Mouse (Mus musculus) B cell, adult 2 months (primary cell): ENCODE measurements around the gene Slc1a1.

Experiments used
- DNase-seq, 2 experiments: peaks; one replicate each; pipeline ENCODE4 v3.0.0; 2022

Slc1a1 gene

GRCm38 (mm10) chr19:28834798-28835499 lies at the start of gene Slc1a1:
TSS of gene Slc1a1 (plus strand) at chr19:28835049.
- peak; percentile 1 to 3 for DNase-seq

- no peak for DNase-seq
These were observed 44.7 kb upstream of the Slc1a1 start for GRCm38 (mm10) chr19:28790196-28790595.

DNA sequence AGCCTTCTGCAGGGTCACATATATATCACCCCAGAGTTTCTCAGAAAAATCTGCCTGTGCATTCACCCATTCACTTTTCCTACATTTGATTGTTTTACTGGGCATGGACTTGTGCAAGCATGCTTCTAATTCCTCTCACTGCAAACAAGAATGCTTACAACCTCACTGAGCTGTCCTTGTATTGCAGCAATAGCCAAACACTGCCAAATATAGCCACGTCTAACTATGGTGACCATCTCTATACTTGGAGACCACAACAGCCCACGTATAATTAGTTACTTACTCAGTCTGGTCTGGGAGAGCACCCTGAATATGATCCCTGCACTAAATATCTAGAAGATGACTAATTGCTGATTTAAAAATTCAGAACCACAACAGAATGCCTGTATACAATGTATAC lies 41.5 kb upstream of the Slc1a1 start:
- DNase-seq: no peak

DNA sequence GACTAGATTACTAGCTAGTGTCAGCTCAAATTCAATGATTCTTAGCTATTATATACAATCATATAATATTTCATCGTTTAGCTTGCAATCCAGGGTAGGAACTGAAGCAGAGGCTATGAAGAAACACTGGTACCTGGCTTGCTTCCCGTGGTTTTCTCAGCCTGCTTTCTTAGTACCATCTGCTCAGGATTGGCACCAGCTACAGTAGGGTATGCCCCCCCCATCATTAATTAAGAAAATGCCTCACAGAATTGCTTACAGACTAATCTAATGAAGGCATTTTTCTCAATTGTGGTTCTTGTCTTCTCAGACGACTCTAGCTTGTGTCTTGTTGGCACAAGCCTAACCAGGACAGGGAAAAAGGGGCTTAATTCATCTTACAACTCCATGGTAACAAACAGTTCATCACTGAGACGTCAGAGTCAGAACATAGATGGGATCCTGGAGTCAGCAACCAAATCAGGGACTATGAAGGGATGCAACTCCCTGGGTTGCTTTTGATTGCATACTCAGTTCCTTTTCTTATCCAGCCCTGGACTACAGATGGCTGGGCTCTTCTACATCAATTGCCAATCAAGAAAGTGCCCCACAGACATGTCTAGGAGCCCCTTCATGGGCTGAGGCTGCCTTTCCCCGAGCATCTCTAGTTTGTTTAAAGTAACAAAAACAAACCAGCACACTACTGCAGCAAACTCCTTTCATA lies 38.6 kb upstream of the Slc1a1 start:
- no peak for DNase-seq

GRCm38 (mm10) chr19:28796966-28797365 lies 37.9 kb upstream of the Slc1a1 start:
- no peak for DNase-seq

DNA sequence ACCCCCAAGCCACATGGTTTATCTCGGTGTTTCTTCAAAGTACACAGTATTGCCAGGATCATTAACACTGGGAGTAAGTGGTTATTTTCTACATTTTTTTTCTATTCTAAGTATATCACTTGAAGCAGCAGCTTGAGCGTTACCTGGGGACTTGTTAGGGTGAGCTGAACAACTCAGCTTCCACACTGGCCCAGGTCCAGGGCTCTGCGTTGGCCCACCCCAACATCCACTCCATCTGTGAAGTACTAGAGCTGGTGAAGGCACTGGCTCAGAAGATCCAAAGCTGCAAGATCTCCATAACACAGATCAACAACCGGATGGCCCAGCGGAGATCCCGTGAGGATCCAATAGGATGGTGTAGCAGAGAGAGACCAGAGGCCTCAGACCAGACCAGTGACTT lies 37.2 kb upstream of the Slc1a1 start:
- DNase-seq: no peak

- DNase-seq: no peak
These were observed 34.4 kb upstream of the Slc1a1 start for GRCm38 (mm10) chr19:28800448-28800847.

GRCm38 (mm10) chr19:28806276-28806675 lies 28.6 kb upstream of the Slc1a1 start:
- no peak for DNase-seq

- DNase-seq: no peak
These were observed 27.9 kb upstream of the Slc1a1 start for GRCm38 (mm10) chr19:28806821-28807496.

DNA sequence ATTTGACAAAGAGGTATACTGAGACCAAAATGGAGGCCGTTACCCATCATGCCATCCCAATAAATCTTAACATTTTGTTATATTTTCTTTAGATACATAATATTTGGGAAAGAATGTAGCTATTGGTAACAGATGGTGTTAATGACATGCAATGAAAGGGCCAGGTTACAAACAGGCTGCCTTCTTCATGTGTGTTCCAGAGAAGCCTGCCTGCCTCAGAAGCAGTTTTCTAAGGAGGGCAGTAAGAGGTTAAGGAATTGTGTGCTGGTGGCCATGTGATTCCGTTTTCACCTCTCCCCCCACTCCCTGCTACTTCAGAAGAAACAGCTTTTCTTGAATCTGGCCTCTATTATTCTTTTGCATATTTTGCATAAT lies 27.4 kb upstream of the Slc1a1 start:
- no peak for DNase-seq

DNA sequence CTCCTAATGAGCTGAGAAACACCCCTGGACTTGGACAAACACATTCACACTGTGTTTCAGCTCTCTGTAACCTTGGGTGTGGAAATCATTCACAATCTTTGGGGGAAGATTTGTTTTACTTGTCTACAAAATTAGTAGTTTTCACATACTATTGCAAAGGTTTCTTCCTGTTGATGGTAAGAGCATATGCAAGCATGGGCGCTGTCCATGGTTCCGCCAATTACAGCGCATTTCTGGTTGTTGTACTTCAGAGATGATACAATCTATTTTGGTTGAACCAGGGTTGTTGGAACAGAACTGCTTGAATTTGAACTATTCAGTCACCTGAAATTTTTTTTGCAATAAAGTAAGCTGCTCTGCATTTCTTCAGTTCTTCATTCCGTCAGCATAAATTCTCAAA lies 16.6 kb upstream of the Slc1a1 start:
- no peak for DNase-seq

DNA sequence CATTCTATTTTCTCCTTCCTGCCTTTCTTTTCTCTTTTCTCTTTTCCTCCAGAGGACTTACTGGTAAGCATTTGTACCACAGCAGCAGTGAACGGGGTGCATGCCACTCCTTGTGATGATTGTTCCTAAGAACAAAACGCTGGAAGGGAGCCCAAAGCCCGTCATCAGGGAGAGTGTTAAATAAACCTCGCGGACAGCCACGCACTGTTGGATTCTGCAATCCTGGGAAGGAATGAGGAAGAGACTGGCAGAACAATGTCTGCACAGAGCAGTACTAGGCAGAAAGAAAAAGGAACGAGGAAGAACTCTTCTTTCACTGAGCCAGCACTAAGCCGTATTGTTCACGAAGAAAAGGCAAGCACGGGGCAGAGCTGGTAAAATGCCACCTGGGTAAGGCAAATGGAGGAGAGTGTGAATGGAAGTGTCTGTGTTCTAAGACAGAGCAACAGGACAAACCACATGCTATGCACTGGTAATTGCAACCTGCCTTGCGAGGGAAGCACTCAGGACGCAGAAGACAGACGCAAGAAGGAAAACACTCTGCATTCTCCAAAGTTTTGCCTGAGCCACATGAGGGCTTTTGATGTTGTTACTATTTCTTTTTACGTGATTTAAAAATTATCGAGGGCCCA lies 7.0 kb upstream of the Slc1a1 start:
- DNase-seq: no peak

GRCm38 (mm10) chr19:28831324-28831723 lies 3.5 kb upstream of the Slc1a1 start:
- no peak for DNase-seq

DNA sequence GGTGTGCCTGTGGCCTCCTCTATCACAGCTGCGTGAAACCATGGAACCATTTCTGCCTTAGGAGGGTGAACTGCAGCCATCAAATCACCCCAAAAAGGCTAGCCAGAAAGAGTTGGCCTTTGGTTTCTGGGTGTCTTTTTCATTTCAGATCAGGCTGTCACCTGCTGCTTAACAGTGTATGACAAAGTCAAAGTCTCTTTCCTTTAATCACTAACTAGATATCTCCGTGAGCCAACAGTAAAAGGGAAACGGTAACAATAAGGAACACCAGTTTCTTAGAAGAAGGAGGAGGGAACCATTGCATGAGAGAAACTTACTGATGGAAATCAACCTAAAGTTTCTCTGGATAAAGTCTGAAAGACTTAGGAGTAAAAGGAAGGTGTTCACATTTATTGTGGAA lies 2.2 kb upstream of the Slc1a1 start:
- no peak for DNase-seq

GRCm38 (mm10) chr19:28834388-28834787 lies 461 bp upstream of the Slc1a1 start:
- peak in 1 of 2 experiments; percentile 1 for DNase-seq

DNA sequence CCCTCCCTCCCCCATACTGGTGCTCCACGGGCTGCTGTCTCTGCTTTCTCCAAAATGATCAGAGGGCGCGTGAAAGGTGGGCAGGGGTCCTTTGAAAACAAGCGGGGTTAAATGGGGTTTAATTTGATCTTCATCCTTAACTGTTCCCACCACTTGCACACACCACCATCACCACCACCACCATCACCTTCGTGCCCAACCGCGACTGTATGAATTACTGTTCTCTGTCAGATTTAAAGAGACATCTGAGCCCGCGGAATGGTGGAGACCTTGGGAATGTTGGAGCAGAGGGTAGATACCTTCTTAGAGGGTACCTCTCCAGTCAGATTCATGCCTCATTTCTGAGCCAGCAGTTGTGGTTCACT lies 633 bp downstream of the Slc1a1 start:
- DNase-seq: no peak

- DNase-seq: no peak
These were observed 1.3 kb downstream of the Slc1a1 start for GRCm38 (mm10) chr19:28836116-28836515.

DNA sequence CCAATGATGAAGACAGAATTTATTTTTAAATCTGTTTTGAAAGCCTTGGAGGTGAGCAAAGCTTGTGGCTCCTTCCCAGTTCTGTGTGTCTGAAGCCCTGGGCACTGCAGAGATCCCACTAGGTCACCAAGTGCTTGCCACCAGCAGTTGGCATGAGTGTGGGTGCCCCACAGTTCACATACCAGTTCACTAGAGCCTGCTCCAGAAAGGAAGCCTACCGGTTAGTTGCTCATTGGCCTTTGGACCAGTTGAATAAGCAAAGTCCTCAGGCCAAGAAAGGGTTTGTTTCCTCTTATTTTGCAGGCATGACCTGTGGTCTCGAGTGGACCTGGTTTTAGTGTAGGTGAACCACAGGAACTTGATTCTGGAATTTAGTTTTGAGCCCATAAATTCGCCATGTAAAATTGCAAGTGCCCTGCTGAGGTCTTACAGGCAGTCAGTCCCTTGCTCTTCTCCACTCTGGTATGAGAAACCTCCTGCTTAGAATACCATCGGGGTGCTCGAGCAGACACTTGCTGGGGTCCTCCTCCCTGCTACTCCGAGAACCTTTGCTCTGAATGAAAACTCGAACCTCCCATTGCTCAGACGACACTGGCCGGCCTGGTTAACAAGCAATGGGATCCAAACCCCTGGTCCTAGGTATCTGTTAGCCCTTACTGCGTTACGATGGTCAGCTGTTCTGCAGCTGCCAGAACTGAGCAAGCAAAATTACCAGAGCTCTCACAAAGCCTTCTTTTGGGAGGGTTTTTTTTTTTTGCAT lies 2.0 kb downstream of the Slc1a1 start:
- DNase-seq: no peak

DNA sequence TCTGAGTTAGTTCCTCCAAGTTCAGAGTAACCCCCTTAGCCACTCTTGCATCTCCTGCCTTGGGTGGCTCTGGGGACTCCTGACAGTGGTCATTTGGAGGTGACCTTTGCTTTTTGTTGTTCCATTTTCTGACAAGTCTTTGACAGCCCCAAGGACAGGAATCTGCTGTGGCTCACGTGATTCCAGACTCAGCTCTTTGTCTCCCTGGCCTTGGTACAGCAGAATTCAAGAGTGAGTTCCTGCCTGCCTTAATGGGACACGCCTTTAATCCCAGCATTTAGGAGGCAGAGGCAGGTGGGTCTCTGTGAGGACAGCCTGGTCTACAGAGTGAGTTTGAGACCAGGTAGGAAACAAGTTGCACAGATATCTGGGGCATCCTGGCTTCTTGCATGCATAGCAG lies 3.9 kb downstream of the Slc1a1 start:
- no peak for DNase-seq

- DNase-seq: no peak
These were observed 10.3 kb downstream of the Slc1a1 start for GRCm38 (mm10) chr19:28844946-28845710.

DNA sequence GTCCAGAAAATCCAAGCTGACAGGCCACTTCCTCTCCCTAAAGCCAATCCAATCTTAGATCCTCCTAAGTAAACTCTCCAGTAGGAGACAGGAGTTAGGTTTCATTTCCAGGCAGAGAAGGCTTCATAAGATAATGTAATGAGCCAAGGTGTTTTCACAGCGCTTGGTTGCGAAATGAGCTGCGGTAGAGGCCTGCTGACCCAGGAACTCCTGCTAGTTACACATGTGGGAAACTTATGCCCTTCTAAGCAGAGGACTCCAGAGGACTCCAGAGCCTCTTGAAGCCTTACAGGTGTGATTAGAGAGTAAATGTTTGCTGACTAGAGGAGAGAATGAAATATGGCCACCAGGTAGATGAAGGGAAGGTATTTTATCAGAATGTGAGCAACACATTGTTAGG lies 15.7 kb downstream of the Slc1a1 start:
- no peak for DNase-seq

GRCm38 (mm10) chr19:28852001-28852400 lies 17.2 kb downstream of the Slc1a1 start:
- DNase-seq: no peak
